Mouse (Mus musculus): ENCODE results near the gene Ccdc85c.
A peak's percentile ranks its signal among the peaks of the same experiment; 100 is the strongest.

GRCm38 (mm10) chr12:108307553-108307952 lies 32.3 kb upstream of the Ccdc85c start:
- TF ChIP-seq CTCF (conservative IDR thresholded peaks at IDR 0.05; ENCODE audit: low read length) (peak; percentile 87), POU5F1 (IDR thresholded peaks at IDR 0.05; ENCODE audit: borderline replicate concordance, low read length) (no peak)
